Mouse (Mus musculus) megakaryocyte, embryonic 14.5 days (primary cell): ENCODE data around the gene Ecm2. TPM values are rescaled to one million over a fixed set of nuclear protein-coding genes. Genes with fewer than 3 reads are reported as not detected.

Experiments
- H3K27me3 ChIP-seq: replicated peaks from 2 replicates; pipeline ENCODE3; 2012; ENCODE audit warnings: inconsistent platforms
- H3K36me3 ChIP-seq: replicated peaks from 2 replicates; pipeline ENCODE3; 2012; ENCODE audit warnings: low read length, inconsistent platforms, mixed read lengths
- H3K4me1 ChIP-seq: 2 replicates; pipeline ENCODE4 v1.6.1; 2012; ENCODE audit warnings: inconsistent platforms
- H3K4me3 ChIP-seq: replicated peaks from 2 replicates; pipeline ENCODE3; 2012; ENCODE audit warnings: moderate library complexity, mild to moderate bottlenecking, inconsistent platforms
- H3K9me3 ChIP-seq: 2 replicates; pipeline ENCODE4 v1.6.1; 2012; ENCODE audit warnings: inconsistent platforms
- FLI1 ChIP-seq: IDR thresholded peaks from 2 replicates; pipeline ENCODE4 v1.6.1; 2012; ENCODE audit warnings: low read length, inconsistent platforms, mixed read lengths
- GATA1 ChIP-seq: IDR thresholded peaks from 3 replicates; pipeline ENCODE4 v1.6.1; 2012; ENCODE audit warnings: mixed read lengths, low read length, inconsistent platforms, borderline replicate concordance
- polyA plus RNA-seq: library from polyadenylated mRNA; stranded (reverse); fragments of >175 nt; gene quantifications from 2 replicates; pipeline ENCODE4 v1.2.3, GENCODE M21; 2012; ENCODE audit warnings: low replicate concordance; ENCODE audit not compliant: insufficient read depth

Ecm2 gene
- polyA plus RNA-seq, 1 experiment, result not detected

- Histone ChIP-seq H3K4me1 (peaks cover 14% of the 10 kb centered on the region), H3K9me3 (no peaks in the 10 kb centered on the region), H3K27me3 (no peaks in the 10 kb centered on the region), H3K4me3 (no peak within 1 kb of the TSS), H3K36me3 (no peaks in the 10 kb centered on the region)
- TF ChIP-seq GATA1 (no peak), FLI1 (no peak)
Observed at GRCm38 (mm10) chr13:49492376-49493368, 11.9 kb upstream of the Ecm2 start, which contains the start of gene Tes3-ps. Gene Tes3-ps (plus strand): TSS chr13:49493318.

GRCm38 (mm10) chr13:49505776-49506175, 1.2 kb downstream of the Ecm2 start:
- Histone ChIP-seq H3K27me3 (no peaks in the 10 kb centered on the region), H3K4me1 (peaks cover 3% of the 10 kb centered on the region; the same call in 1 of the 2 replicates), H3K4me3 (no peak overlapping the region), H3K36me3 (no peaks in the 10 kb centered on the region), H3K9me3 (peaks cover 3% of the 10 kb centered on the region; the same call in 1 of the 2 replicates)
- TF ChIP-seq GATA1 (no peak), FLI1 (no peak)

DNA sequence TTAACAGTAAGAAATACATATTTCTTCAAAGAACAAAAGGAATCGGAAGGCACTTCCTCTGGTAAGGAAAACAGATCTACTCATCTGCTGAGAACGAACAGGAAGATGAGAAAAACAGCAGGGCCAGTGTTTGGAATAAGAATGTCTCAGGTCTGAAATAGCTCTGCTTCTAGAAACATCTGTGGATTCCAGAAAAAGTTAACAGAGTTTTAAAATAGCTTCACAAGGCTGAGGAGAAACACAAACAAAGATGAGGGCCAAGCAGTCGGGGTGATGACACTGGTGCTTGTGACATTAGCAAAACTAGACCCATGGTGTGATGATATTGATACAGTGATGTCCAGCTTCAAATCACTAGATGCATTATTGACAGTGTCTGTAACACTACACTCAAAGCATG, 2.6 kb downstream of the Ecm2 start:
- TF ChIP-seq FLI1, result no peak
- TF ChIP-seq GATA1, result no peak
- Histone ChIP-seq H3K4me1 (no peaks in the 10 kb centered on the region; the same call in 1 of the 2 replicates), H3K27me3 (no peaks in the 10 kb centered on the region)

GRCm38 (mm10) chr13:49518761-49519160, 14.2 kb downstream of the Ecm2 start:
- H3K4me1 ChIP-seq, result peaks cover 18% of the 10 kb centered on the region
- no peak for TF ChIP-seq FLI1
- TF ChIP-seq GATA1, result no peak
- H3K4me3 ChIP-seq, result no peak overlapping the region
- no peaks in the 10 kb centered on the region for H3K27me3 ChIP-seq
- no peaks in the 10 kb centered on the region for H3K9me3 ChIP-seq
- H3K36me3 ChIP-seq, result no peaks in the 10 kb centered on the region

More for the DNA sequence above, 2.6 kb downstream of the Ecm2 start:
- Histone ChIP-seq H3K9me3 (no peaks in the 10 kb centered on the region), H3K4me3 (no peak overlapping the region), H3K36me3 (no peaks in the 10 kb centered on the region)

DNA sequence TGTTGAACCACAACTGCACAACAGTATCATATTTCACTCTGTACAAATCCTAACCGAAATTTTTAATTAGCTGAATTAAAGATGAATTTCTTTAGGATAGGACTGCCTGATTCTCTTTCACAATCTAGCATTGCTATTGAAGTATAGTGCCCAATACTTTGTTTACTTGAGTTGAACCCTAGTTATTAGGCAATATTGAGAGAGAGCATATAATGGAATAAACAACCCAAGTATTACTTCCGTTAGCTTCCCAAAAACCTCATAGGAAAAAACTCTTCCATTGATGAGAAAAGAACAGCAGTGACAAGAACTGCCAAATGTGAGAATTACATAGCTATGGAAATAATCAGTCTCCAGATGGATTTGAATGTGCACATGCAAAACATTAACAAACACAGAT, 21.6 kb downstream of the Ecm2 start:
- H3K36me3 ChIP-seq, result no peaks in the 10 kb centered on the region
- TF ChIP-seq FLI1 (no peak), GATA1 (no peak)

DNA sequence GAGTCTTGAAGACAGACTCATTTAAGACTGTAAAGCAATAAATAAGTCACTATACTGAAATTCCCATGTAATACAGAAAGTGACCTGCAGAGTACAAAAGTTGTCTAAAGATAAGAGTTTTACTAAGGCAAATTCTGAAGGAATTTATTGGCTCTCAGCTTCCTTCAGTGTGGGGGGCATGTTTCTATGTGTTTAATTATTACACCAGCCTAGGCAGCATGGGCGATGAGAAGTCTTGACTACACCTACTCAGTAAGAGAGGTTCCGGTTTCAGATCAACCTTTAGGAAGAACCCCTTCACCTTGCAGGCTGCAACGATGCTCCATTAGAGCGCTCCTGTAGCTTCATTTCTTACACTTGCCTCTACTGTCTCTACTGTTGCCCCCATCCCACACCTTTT, 26.0 kb downstream of the Ecm2 start:
- H3K27me3 ChIP-seq, result no peaks in the 10 kb centered on the region
- no peaks in the 10 kb centered on the region for H3K4me1 ChIP-seq

More for the DNA sequence above, 21.6 kb downstream of the Ecm2 start:
- no peaks in the 10 kb centered on the region for H3K4me1 ChIP-seq
- no peak overlapping the region for H3K4me3 ChIP-seq
- H3K27me3 ChIP-seq, result no peaks in the 10 kb centered on the region
- H3K9me3 ChIP-seq, result no peaks in the 10 kb centered on the region

DNA sequence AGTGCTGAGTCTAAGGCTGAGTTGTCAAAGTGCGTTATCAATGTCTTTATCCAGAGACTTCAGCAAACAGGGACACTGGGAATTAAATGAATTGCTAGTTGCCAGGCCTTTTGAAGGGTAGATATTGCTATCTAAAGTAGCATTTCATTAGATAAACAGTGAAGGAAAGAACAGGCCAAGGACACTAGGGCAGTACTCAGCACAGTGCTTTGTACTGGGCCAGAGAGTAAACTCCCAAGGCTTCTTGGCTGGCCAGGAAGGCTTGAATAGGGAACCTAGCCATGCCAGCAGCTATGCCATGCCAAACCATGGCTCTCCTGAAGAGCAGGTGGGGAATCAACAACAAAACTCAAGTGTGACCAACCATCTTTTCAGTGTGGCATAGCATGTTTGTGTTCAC, 32.3 kb downstream of the Ecm2 start:
- TF ChIP-seq FLI1 (no peak), GATA1 (no peak)
- no peaks in the 10 kb centered on the region for H3K4me1 ChIP-seq
- no peaks in the 10 kb centered on the region for H3K27me3 ChIP-seq
- H3K4me3 ChIP-seq, result no peak overlapping the region
- H3K36me3 ChIP-seq, result no peaks in the 10 kb centered on the region
- H3K9me3 ChIP-seq, result no peaks in the 10 kb centered on the region

More for the DNA sequence above, 26.0 kb downstream of the Ecm2 start:
- TF ChIP-seq FLI1, result no peak
- no peaks in the 10 kb centered on the region for H3K9me3 ChIP-seq
- no peaks in the 10 kb centered on the region for H3K36me3 ChIP-seq
- H3K4me3 ChIP-seq, result no peak overlapping the region

GRCm38 (mm10) chr13:49538693-49539092, 34.1 kb downstream of the Ecm2 start:
- no peaks in the 10 kb centered on the region for H3K36me3 ChIP-seq
- no peaks in the 10 kb centered on the region for H3K9me3 ChIP-seq
- no peak overlapping the region for H3K4me3 ChIP-seq
- TF ChIP-seq FLI1 (no peak), GATA1 (no peak)
- H3K4me1 ChIP-seq, result no peaks in the 10 kb centered on the region
- no peaks in the 10 kb centered on the region for H3K27me3 ChIP-seq

DNA sequence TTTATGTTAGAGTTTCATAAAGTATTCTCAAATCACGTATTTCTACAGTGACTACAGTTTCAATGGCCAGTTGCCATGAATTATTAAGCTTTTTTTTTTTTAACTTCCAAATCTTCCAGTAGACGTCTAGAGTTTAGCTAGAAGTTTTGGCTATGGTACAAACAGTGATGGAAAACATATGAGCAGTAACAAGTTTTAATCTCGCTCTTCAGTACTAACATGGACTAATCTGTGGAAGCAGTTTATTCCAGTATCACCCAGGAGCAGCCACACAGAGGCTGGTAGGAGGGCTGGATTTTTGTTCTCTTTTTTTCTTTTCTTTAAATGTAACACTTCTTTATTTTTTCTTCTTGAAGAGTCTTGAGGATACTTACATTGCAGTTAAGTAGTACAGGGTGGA, 39.7 kb downstream of the Ecm2 start, which contains the start of gene Aspn:
TSS of gene Aspn (plus strand) at position 165 of the 400 bp plus-strand sequence.
- no peaks in the 10 kb centered on the region for H3K27me3 ChIP-seq
- TF ChIP-seq GATA1, result no peak
- no peak for TF ChIP-seq FLI1
- no peaks in the 10 kb centered on the region for H3K36me3 ChIP-seq
- H3K9me3 ChIP-seq, result no peaks in the 10 kb centered on the region
- peaks cover 17% of the 10 kb centered on the region for H3K4me1 ChIP-seq
- H3K4me3 ChIP-seq, result no peak within 1 kb of the TSS

DNA sequence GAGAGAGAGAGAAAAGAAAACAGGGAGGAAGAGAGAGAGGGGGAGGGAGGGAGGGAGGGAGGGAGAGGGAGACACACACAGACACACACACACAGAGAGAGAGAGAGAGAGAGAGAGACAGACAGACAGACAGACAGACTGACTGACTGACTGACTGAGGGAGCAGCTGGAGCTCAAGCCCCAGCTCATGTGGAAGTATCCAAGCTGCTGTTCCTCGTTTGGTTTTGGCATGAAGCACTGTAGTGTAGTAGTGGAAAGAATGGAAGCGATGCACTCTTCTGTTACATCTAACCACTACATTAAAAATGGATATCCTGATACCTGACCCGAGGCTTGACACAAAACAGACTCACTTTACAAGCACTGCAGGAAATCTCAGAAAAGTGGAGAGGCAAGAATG, 41.0 kb downstream of the Ecm2 start:
- Histone ChIP-seq H3K4me1 (peaks cover 21% of the 10 kb centered on the region), H3K27me3 (no peaks in the 10 kb centered on the region), H3K9me3 (no peaks in the 10 kb centered on the region), H3K36me3 (no peaks in the 10 kb centered on the region), H3K4me3 (no peak overlapping the region)
- TF ChIP-seq GATA1 (no peak), FLI1 (no peak)
